Mouse (Mus musculus): ENCODE measurements around the gene Gm2663. TPM values are rescaled to one million over a fixed set of nuclear protein-coding genes. Genes with fewer than 3 reads are reported as not detected.
"Not testable (repeated sequence)": the region's sequence is repeated elsewhere in the genome, so short reads cannot be mapped to it uniquely, and the experiment has no call there.

Gene Gm2663
- polyA plus RNA-seq (2015; fragmentation: Nextera tagmentation; extraction: Ambion mirVana) = not detected in 2 replicates

- ATAC-seq (ENCODE audit: low FRiP score) = not testable (repeated sequence)
Measured at GRCm38 (mm10) chr6:40999379-40999778, at the start of gene Gm2663. Gene Gm2663 (minus strand): TSS chr6:40999479.

GRCm38 (mm10) chr6:41048602-41049001, 49.3 kb upstream of the Gm2663 start:
- Histone ChIP-seq H3K4me2 (no peak overlapping the region), H3K27ac (no peak overlapping the region), H3K4me3 (no peak overlapping the region), H3K36me3 (no peaks in the 10 kb centered on the region), H3K27me3 (no peaks in the 10 kb centered on the region), H3K4me1 (replicated peaks) (no peaks in the 10 kb centered on the region), H3K9ac (no peak overlapping the region), H3K9me3 (no peaks in the 10 kb centered on the region)
- WGBS = 65% methylated on average over 1 of the region's 1 CpGs
- ATAC-seq (ENCODE audit: low FRiP score) = no peak

More at GRCm38 (mm10) chr6:40999379-40999778, at the start of gene Gm2663:
- H3K9me3 ChIP-seq; H3K36me3 ChIP-seq; H3K4me3 ChIP-seq; H3K27me3 ChIP-seq; H3K4me1 ChIP-seq (replicated peaks); H3K9ac ChIP-seq; H3K27ac ChIP-seq; H3K4me2 ChIP-seq: not testable (repeated sequence)

GRCm38 (mm10) chr6:41047961-41048360, 48.7 kb upstream of the Gm2663 start:
- Histone ChIP-seq H3K4me3 (no peak overlapping the region), H3K4me2 (no peak overlapping the region), H3K36me3 (no peaks in the 10 kb centered on the region), H3K27me3 (no peaks in the 10 kb centered on the region), H3K4me1 (replicated peaks) (no peaks in the 10 kb centered on the region), H3K27ac (no peak overlapping the region), H3K9me3 (no peaks in the 10 kb centered on the region), H3K9ac (no peak overlapping the region)
- 91% methylated on average over 1 of the region's 1 CpGs for WGBS
- ATAC-seq (ENCODE audit: low FRiP score) = no peak

GRCm38 (mm10) chr6:41047202-41047601, 47.9 kb upstream of the Gm2663 start:
- Histone ChIP-seq H3K4me2 (no peak overlapping the region), H3K4me3 (no peak overlapping the region), H3K36me3 (no peaks in the 10 kb centered on the region), H3K9me3 (no peaks in the 10 kb centered on the region), H3K27ac (no peak overlapping the region), H3K9ac (no peak overlapping the region), H3K4me1 (replicated peaks) (no peaks in the 10 kb centered on the region), H3K27me3 (no peaks in the 10 kb centered on the region)
- WGBS = 96% methylated on average over 1 of the region's 1 CpGs
- no peak for ATAC-seq (ENCODE audit: low FRiP score)

- H3K27me3 ChIP-seq = no peaks in the 10 kb centered on the region
- no peak for ATAC-seq (ENCODE audit: low FRiP score)
- WGBS = 62% methylated on average over 2 of the region's 2 CpGs
Measured at GRCm38 (mm10) chr6:41046553-41046952, 47.3 kb upstream of the Gm2663 start.

GRCm38 (mm10) chr6:41044753-41045152, 45.5 kb upstream of the Gm2663 start:
- no peak overlapping the region for H3K27ac ChIP-seq
- ATAC-seq (ENCODE audit: low FRiP score) = no peak
- WGBS = 100% methylated on average over 1 of the region's 1 CpGs
- H3K4me1 ChIP-seq (replicated peaks) = no peaks in the 10 kb centered on the region
- no peak overlapping the region for H3K4me2 ChIP-seq
- H3K4me3 ChIP-seq = no peak overlapping the region
- no peak overlapping the region for H3K9ac ChIP-seq
- H3K9me3 ChIP-seq = no peaks in the 10 kb centered on the region
- no peaks in the 10 kb centered on the region for H3K36me3 ChIP-seq
- H3K27me3 ChIP-seq = no peaks in the 10 kb centered on the region

More at GRCm38 (mm10) chr6:41046553-41046952, 47.3 kb upstream of the Gm2663 start:
- Histone ChIP-seq H3K4me3 (no peak overlapping the region), H3K36me3 (no peaks in the 10 kb centered on the region), H3K4me2 (no peak overlapping the region), H3K9ac (no peak overlapping the region), H3K4me1 (replicated peaks) (no peaks in the 10 kb centered on the region), H3K27ac (no peak overlapping the region), H3K9me3 (no peaks in the 10 kb centered on the region)

- H3K4me3 ChIP-seq = no peak overlapping the region
- WGBS = 80% methylated on average over 1 of the region's 1 CpGs
- H3K27ac ChIP-seq = no peak overlapping the region
- no peaks in the 10 kb centered on the region for H3K27me3 ChIP-seq
- no peak overlapping the region for H3K9ac ChIP-seq
- H3K36me3 ChIP-seq = no peaks in the 10 kb centered on the region
- H3K9me3 ChIP-seq = no peaks in the 10 kb centered on the region
- no peak for ATAC-seq (ENCODE audit: low FRiP score)
- H3K4me1 ChIP-seq (replicated peaks) = no peaks in the 10 kb centered on the region
- no peak overlapping the region for H3K4me2 ChIP-seq
Measured at GRCm38 (mm10) chr6:41044314-41044713, 45.0 kb upstream of the Gm2663 start.

- no peaks in the 10 kb centered on the region for H3K4me1 ChIP-seq (replicated peaks)
- ATAC-seq (ENCODE audit: low FRiP score) = no peak
- H3K36me3 ChIP-seq = no peaks in the 10 kb centered on the region
- no peak within 1 kb of the TSS for H3K4me3 ChIP-seq
- no peaks in the 10 kb centered on the region for H3K27me3 ChIP-seq
- no peak within 1 kb of the TSS for H3K4me2 ChIP-seq
- no peak within 1 kb of the TSS for H3K27ac ChIP-seq
- no peak within 1 kb of the TSS for H3K9ac ChIP-seq
- no peaks in the 10 kb centered on the region for H3K9me3 ChIP-seq
Measured at GRCm38 (mm10) chr6:41035409-41035808, 36.1 kb upstream of the Gm2663 start, which contains the start of gene 2210010C04Rik. Gene 2210010C04Rik (minus strand): TSS chr6:41035509.

- Histone ChIP-seq H3K27me3 (no peaks in the 10 kb centered on the region), H3K4me3 (no peak overlapping the region), H3K4me2 (no peak overlapping the region), H3K4me1 (replicated peaks) (no peaks in the 10 kb centered on the region), H3K27ac (no peak overlapping the region), H3K9ac (no peak overlapping the region), H3K9me3 (no peaks in the 10 kb centered on the region), H3K36me3 (no peaks in the 10 kb centered on the region)
- 89% methylated on average over 6 of the region's 6 CpGs for WGBS
- ATAC-seq (ENCODE audit: low FRiP score) = no peak
Measured at GRCm38 (mm10) chr6:41032802-41033201, 33.5 kb upstream of the Gm2663 start.

GRCm38 (mm10) chr6:41032231-41032630, 33.0 kb upstream of the Gm2663 start:
- no peaks in the 10 kb centered on the region for H3K27me3 ChIP-seq
- H3K4me2 ChIP-seq = no peak overlapping the region
- no peaks in the 10 kb centered on the region for H3K4me1 ChIP-seq (replicated peaks)
- H3K9me3 ChIP-seq = no peaks in the 10 kb centered on the region
- H3K4me3 ChIP-seq = no peak overlapping the region
- no peak overlapping the region for H3K27ac ChIP-seq
- H3K36me3 ChIP-seq = no peaks in the 10 kb centered on the region
- WGBS = 82% methylated on average over 3 of the region's 3 CpGs
- ATAC-seq (ENCODE audit: low FRiP score) = no peak
- no peak overlapping the region for H3K9ac ChIP-seq

GRCm38 (mm10) chr6:41030821-41031220, 31.5 kb upstream of the Gm2663 start:
- ATAC-seq (ENCODE audit: low FRiP score) = no peak
- Histone ChIP-seq H3K9ac (no peak overlapping the region), H3K4me3 (no peak overlapping the region), H3K27ac (no peak overlapping the region), H3K4me2 (no peak overlapping the region), H3K36me3 (no peaks in the 10 kb centered on the region), H3K27me3 (no peaks in the 10 kb centered on the region), H3K9me3 (no peaks in the 10 kb centered on the region), H3K4me1 (replicated peaks) (no peaks in the 10 kb centered on the region)
- WGBS = 90% methylated on average over 3 of the region's 3 CpGs

GRCm38 (mm10) chr6:41027053-41027452, 27.8 kb upstream of the Gm2663 start:
- Histone ChIP-seq H3K4me1 (replicated peaks) (no peaks in the 10 kb centered on the region), H3K4me3 (no peak overlapping the region), H3K9me3 (no peaks in the 10 kb centered on the region), H3K27ac (no peak overlapping the region), H3K9ac (no peak overlapping the region), H3K36me3 (no peaks in the 10 kb centered on the region), H3K27me3 (no peaks in the 10 kb centered on the region), H3K4me2 (no peak overlapping the region)
- 51% methylated on average over 2 of the region's 2 CpGs for WGBS
- no peak for ATAC-seq (ENCODE audit: low FRiP score)

GRCm38 (mm10) chr6:41025873-41026650, 26.8 kb upstream of the Gm2663 start:
- no peak for ATAC-seq (ENCODE audit: low FRiP score)
- H3K27me3 ChIP-seq = no peaks in the 10 kb centered on the region
- H3K9me3 ChIP-seq = no peaks in the 10 kb centered on the region
- no peak overlapping the region for H3K27ac ChIP-seq
- no peaks in the 10 kb centered on the region for H3K36me3 ChIP-seq
- H3K4me2 ChIP-seq = no peak overlapping the region
- H3K9ac ChIP-seq = no peak overlapping the region
- no peak overlapping the region for H3K4me3 ChIP-seq
- WGBS = 61% methylated on average over 2 of the region's 2 CpGs
- no peaks in the 10 kb centered on the region for H3K4me1 ChIP-seq (replicated peaks)
